Mouse (Mus musculus): ENCODE measurements around the gene Antxrl.

Gene Antxrl

DNA sequence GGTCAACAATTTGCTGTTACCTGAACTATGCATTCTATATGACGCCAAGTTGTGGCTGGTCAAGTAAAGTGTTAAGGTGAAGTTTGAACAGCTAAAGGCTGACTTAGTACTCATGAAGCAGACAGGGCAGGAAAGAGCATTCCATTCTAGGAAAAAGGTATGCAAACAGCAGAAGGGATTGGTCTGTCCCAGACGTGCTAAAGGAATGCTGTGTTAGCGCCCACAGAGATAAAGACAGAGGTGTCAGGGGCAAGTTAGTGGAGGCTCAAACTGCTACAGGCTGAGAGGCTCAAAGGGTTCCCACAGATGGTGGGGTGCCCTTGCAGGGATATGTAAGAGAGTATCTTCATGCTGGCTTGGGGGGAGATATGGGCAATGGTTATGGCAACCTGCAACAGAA, 51.3 kb downstream of the Antxrl start:
- no peak for DNase-seq (ENCODE audit: low read depth, low spot score)

DNA sequence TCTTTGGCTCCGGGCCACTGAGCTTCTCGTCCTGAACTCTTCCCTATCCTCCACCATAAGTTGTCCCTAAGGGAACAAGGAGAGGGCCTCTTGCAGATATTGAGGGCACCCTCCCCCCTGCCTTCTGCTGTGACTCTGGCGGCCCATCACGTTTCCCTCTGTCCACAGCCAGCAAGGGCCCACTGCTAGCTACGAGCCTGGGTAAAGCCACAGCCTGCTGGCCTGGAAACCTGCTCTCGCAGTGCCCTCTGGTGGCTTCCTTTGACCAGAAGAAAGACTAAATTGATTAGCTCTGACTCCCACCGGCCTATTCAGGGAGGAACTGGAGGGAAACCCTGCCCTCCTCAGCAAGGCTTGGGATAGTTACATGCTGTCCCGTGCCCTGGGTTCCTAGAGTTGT, 52.4 kb downstream of the Antxrl start:
- DNase-seq (ENCODE audit: low read depth, low spot score), result peak; percentile 74

DNA sequence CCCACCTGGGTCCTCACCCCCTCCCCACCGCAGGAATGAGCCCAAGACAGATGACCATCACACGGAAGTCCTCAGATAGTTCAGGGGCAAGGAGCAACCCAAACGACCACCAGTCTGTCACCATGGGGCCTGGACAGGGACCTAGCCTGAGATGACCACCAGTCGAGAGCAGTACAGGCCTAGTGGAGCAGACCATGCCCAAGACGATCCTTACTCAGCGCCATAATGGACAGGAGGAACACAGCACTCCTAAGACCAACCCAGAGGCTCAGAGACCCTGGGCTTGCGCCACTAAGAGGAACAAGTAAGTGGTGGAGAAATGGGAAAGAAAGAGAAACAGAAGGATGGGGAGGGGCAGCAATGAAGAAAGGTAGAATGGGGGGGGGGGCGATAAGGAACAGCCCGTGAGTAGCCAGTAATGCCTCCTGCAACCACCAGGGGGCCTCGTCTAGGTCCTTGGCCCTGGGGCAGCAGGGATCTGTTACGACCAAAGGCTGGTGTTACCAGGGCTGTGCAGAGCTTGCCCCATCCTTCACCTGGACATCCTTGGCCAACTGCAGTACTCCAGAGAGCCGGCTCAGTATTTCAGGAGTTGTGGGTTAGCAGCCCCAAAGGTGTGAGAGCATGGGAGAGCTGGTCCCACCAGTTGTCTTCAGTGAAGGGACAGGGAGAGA, 54.0 kb downstream of the Antxrl start:
- DNase-seq (ENCODE audit: low read depth, low spot score), result peak; percentile 72

DNA sequence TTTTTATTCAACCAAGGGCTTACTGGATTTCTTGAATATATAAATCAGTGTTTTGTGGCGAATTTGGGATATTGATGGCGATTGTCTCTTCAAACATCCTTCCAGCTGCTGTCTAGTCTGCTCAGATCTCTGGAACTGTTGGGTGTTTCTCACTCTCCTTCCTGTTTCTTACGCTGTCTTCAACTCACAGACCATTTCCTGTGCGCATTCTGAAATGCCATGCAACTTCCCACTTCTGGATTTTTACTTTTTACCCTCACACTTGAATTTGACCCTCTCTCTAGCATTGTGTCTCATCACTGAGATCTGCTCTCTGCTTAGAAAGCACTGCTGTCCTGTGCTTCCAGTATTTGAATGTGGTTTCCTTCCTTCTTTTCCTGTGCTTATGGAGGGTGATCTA, 55.1 kb downstream of the Antxrl start:
- DNase-seq (ENCODE audit: low read depth, low spot score), result no peak

DNA sequence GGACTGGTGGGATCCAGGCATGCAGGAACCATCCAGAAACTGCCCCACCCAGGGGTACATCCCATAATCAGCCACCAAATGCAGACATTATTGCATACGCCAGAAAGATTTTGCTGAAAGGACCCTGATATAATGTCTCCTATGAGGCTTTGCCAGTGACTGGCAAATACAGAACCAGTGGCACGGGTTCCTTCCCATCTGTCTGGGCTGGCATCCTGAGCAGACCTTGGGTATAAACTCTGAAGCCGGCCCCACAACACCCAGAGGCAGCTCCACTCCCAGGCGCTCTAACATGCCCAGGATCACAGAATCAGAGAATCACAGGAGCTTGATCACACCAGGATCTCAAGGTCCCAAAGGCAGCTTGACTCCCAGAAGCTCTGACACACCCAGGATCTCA, 61.8 kb downstream of the Antxrl start:
- no peak for DNase-seq (ENCODE audit: low read depth, low spot score)

DNA sequence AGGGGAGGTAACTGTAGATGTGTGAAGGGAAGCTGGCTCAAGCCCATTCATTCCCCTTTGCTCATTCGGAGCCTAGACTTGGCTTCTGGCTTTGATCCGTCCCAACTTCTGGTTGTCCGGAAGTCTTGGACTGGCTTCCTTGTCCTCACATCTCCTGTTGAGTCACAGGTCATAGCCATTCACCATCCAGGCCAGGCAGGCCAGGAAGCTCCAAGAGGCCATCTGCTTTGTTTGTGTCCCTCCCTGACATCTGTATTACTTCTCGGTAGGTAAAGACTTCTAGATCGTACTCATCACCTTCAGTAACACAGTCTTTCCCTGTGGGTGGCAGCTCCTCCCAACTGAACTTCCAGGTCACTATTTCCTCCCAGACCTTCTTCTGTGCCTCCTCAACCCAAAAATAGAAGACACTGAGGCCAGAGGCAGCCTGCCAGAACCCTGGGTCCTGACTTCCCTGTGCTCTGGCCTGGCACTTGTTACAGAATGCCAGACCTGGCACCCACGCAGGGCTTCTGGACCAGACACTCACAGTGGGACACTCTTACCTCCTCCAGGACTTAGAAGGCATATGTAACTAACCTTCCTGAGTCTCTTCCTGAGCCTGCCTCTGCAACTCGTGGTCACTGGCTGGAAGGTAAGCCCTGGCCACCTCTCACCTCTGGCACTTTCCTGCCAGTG, 66.7 kb downstream of the Antxrl start:
- DNase-seq (ENCODE audit: low read depth, low spot score), result no peak

DNA sequence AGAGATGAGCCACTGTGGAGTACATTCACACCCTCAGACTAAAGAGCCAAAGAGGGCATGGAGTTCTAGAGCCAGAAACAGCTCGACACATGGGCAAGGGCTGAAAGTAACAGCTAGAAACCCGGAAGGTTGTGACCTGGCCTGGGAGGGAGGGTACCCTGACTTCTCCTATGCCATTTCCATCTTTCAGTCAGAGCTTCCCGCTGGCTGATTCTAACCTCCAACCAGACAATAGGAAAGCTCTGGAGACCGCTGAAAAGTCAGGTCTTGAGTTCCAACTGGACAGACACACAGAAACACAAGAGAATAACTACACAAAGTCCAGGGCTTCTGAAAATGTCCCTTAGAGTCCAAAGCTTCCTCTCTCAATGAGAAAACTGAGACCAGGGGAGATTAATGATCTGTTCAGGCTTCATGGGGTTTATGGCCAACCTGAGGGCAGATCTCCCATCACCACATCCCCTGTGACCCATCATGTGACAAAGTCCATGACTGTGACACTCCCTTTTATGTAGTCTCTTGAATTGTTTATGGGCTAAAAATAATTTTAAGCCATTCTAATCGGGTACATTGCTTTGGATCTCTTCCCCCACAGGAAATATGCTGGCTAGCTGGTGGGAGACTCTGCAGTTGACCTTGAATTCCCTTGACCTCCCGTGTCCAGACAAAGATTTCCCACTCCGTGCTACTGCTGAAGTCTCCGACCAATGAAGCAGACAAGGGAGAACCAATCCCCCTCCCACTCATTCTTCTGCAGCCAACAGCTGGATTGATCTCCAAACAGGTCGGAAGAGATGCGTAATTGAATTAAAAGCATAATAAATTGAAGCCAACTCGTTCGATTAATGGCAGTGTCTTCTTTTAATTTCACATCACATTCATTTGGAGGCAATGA, 67.8 kb downstream of the Antxrl start:
- DNase-seq (ENCODE audit: low read depth, low spot score), result no peak

DNA sequence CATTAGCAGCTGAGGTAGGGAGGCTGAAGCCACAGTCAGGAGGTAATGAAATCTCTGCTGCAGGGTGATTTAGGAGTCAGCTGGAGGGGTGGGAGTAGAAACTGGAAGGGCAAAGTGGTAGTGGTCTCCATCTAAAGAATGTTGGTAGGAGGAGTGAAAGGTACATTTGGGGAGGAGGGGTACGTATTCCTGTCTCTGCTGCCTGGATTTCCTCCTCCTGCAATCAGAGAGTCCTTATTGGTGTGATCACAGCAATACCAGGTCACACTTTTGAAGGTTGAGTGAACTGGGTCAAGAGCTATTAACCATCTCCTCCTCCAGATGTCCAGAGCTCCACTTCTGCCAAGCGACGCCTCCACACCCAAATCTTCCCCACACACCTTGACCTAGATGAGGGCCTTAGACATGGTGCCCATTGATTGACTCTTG, 68.4 kb downstream of the Antxrl start:
- no peak for DNase-seq (ENCODE audit: low read depth, low spot score)

DNA sequence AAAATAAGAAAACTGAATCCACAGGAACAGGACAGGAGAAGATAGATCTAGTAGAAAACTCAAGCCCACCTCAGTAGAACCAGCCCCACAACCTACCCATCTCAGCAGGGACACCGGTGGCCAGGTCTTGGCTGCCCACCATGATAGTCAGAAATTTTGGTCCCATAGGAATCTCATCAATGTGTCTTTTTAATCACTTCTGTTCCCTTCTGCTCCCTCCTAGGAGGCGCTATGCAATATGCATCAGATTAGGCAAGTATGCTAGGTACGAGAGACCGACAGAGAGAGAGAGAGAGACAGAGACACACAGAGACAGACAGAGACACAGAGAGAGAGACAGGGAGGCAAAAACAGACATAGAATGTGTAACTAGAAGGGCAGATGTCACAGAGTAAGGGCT, 69.2 kb downstream of the Antxrl start:
- no peak for DNase-seq (ENCODE audit: low read depth, low spot score)

All from ZHBTc4 (cell line).